Mouse (Mus musculus): Measurements from ENCODE around the gene Rhobtb3. TPM values are rescaled to one million over a fixed set of nuclear protein-coding genes. Genes with fewer than 3 reads are reported as not detected.
"Not testable (repeated sequence)": the region's sequence is repeated elsewhere in the genome, so short reads cannot be mapped to it uniquely, and the experiment has no call there.

Gene Rhobtb3
- polyA plus RNA-seq, 1 experiment from 2014 or later = 27.4 TPM

DNA sequence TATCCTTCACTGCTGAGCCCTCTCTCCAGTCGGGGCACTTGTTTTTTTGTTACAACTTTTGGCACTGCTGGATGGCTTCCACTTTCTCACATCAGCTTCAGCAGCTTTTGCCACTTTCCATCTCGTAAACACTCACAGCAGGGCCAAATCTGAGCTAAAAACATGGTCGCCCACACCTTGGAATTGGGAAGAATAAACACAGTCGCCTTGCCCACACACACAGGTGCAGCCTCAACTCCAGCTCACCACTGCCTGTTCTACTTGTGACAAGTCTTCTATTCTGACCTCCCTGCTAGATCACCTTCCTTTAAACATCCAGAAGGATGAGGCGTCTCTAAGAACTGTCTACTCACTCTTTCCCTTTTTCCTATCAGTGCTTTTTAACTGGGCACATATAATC lies 39.1 kb downstream of the Rhobtb3 start:
- H3K27me3 ChIP-seq (ENCODE audit: insufficient read depth, poor library complexity, severe bottlenecking) = no peaks in the 10 kb centered on the region
- H3K9me3 ChIP-seq = no peaks in the 10 kb centered on the region
- no peak overlapping the region for H3K4me3 ChIP-seq
- peaks cover 15% of the 10 kb centered on the region for H3K4me1 ChIP-seq
- H3K36me3 ChIP-seq = peaks cover 37% of the 10 kb centered on the region
- 73% methylated on average over 5 of the region's 5 CpGs for WGBS
- H3K27ac ChIP-seq = no peak overlapping the region
- DNase-seq (ENCODE audit: low spot score) = no peak

DNA sequence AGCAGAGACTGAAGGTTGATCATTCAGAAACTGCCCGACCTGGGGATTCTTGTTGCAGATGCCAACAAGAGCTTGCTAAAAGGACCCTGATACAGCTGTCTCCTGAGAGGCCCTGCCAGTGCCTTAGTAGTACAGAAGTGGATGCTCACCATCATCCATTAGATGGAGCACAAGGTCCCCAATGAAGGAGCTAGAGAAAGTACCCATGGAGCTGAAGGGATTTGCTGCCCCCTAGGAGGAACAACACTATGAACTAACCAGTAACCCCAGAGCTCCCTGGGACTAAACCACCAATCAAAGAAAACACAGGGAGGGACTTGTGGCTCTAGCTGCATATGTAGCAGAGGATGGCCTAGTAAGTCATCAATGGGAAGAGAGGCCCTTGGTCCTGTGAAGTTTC lies 42.8 kb downstream of the Rhobtb3 start:
- peaks cover 36% of the 10 kb centered on the region for H3K36me3 ChIP-seq

DNA sequence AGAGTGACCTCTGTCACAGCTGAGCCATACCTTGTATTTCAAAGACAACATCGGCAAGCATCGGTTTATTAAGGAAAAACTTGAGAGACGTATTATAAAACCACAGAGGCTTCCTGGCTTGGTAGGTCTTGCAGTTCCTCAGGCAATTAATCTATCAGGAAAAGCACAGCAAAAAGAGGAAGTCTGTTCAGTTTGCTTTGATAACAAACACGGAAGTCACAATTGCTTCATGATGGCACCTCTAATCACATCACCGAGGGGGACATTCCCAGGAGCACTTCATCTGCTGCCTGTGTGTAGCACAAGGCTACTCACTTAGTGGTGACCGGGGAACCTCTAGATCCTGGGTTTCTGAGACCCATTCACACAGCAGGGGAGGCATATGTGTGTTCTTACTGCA lies 50.8 kb downstream of the Rhobtb3 start:
- Histone ChIP-seq H3K4me3 (no peak overlapping the region), H3K27ac (no peak overlapping the region), H3K9me3 (no peaks in the 10 kb centered on the region), H3K27me3 (ENCODE audit: insufficient read depth, poor library complexity, severe bottlenecking) (no peaks in the 10 kb centered on the region), H3K4me1 (no peaks in the 10 kb centered on the region), H3K36me3 (peaks cover 40% of the 10 kb centered on the region)
- DNase-seq (ENCODE audit: low spot score) = no peak
- 75% methylated on average over 6 of the region's 6 CpGs for whole genome bisulfite sequencing

More for the DNA sequence above, 42.8 kb downstream of the Rhobtb3 start:
- H3K4me3 ChIP-seq; H3K27ac ChIP-seq; DNase-seq (ENCODE audit: low spot score); H3K9me3 ChIP-seq; H3K4me1 ChIP-seq; H3K27me3 ChIP-seq (ENCODE audit: insufficient read depth, poor library complexity, severe bottlenecking): not testable (repeated sequence)
- WGBS = 93% methylated on average over 1 of the region's 1 CpGs

DNA sequence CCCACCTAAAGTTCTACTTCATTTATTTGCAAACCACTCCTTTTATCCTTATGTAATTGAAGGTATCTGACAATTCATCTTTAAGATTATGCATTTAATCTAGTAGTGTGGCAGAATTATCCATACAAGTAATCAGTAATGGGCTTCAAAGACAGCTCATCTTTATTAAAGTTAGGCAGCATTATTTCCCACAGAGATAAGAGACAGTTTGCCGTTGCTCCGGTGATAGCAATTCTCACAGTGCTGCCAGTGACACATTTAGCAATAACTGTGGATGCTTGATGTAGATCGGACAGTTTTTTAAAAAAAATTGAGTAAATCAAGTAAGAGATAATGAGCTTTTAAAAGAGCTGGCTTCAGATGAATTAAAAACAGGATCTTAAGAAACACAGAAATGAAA lies 51.4 kb downstream of the Rhobtb3 start:
- H3K4me3 ChIP-seq = no peak overlapping the region
- H3K27me3 ChIP-seq (ENCODE audit: insufficient read depth, poor library complexity, severe bottlenecking) = no peaks in the 10 kb centered on the region
- H3K4me1 ChIP-seq = no peaks in the 10 kb centered on the region
- H3K9me3 ChIP-seq = no peaks in the 10 kb centered on the region
- H3K36me3 ChIP-seq = peaks cover 46% of the 10 kb centered on the region
- no peak for DNase-seq (ENCODE audit: low spot score)
- WGBS = 79% methylated on average over 3 of the region's 3 CpGs
- no peak overlapping the region for H3K27ac ChIP-seq

DNA sequence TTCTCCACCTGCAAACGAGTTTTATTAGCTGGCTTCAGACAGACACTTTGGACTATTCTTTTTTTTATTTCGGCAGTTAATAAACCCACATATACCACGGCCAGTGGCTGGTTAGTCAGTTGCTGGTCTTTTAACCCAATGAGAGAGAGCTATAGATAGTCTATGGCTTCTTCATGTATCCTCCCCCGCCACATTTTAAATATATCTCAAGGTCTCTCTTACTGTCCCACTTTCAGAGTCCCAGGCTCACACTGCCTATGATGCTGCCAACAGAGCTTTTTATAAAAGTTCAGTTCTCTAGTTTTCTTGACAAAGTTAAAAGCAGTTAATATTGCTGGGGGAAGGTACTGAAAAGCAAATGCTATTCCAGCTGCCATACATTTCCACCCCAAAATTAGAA lies 51.9 kb downstream of the Rhobtb3 start:
- 85% methylated on average over 4 of the region's 4 CpGs for WGBS
- DNase-seq (ENCODE audit: low spot score) = no peak
- Histone ChIP-seq H3K27ac (no peak overlapping the region), H3K36me3 (peaks cover 50% of the 10 kb centered on the region), H3K4me3 (no peak overlapping the region), H3K27me3 (ENCODE audit: insufficient read depth, poor library complexity, severe bottlenecking) (no peaks in the 10 kb centered on the region), H3K4me1 (no peaks in the 10 kb centered on the region), H3K9me3 (no peaks in the 10 kb centered on the region)

DNA sequence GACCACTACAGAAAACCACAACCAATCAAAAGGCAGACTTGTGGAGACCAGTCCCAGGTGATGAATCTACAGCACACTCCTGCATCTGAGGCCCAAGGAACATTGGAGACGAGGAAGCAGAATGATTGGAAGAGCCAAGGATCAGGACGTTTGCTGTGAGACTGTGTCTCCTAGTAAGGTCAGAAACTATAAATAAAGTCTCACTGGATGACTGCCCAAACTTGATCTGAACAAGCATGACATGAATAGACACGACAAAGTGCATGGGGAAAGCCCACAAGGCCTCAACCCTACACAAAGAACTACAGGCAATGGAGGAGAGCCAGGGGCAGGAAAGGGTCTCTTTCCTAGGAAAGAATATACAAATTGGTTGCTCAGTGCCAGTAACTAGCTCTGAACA lies 59.9 kb downstream of the Rhobtb3 start:
- no peak for DNase-seq (ENCODE audit: low spot score)
- Histone ChIP-seq H3K9me3 (no peaks in the 10 kb centered on the region), H3K27me3 (ENCODE audit: insufficient read depth, poor library complexity, severe bottlenecking) (no peaks in the 10 kb centered on the region), H3K4me3 (no peak overlapping the region), H3K27ac (no peak overlapping the region), H3K4me1 (no peaks in the 10 kb centered on the region), H3K36me3 (peaks cover 49% of the 10 kb centered on the region)
- 74% methylated on average over 3 of the region's 3 CpGs for WGBS

DNA sequence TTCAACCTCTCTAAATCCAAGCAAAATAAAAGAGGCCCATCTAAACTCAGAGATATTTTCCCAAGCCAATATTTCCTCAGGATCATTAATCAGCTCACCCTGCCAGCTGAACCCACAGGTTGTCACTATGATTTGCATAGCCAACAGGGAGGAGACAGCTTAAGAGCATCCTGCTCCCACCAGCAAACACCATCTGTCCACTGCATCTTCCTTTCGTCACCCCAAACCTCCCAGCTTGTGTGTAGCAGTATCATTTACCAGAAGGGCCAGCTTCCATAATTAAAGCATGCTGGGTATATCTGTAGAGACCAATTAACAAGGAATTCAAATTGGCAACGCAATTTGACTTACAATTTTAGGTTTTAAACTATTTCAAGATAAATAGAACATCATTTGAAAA lies 63.2 kb downstream of the Rhobtb3 start:
- no peak for DNase-seq (ENCODE audit: low spot score)
- WGBS = 89% methylated on average over 2 of the region's 2 CpGs
- H3K4me3 ChIP-seq = no peak overlapping the region
- H3K9me3 ChIP-seq = no peaks in the 10 kb centered on the region
- no peaks in the 10 kb centered on the region for H3K4me1 ChIP-seq
- H3K27ac ChIP-seq = no peak overlapping the region
- H3K27me3 ChIP-seq (ENCODE audit: insufficient read depth, poor library complexity, severe bottlenecking) = no peaks in the 10 kb centered on the region
- H3K36me3 ChIP-seq = peaks cover 49% of the 10 kb centered on the region

DNA sequence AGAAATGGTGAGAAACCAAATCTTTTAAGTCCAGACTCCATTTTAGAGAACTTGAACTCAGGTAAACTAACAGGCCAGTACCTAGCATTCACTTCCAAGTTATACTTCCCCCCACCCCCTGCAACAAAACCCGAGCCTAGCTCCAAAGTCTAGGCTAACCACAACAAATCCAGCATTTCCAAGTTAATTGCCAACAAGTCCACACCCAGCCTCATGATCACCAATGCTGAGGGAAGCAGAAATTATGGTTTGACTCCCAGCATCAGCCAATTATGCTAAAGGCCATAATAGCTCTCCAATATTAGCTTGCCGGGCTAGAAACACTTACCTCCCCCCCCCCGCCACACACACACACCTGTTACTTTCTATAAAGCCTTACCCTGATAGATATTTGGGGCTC lies 64.0 kb downstream of the Rhobtb3 start:
- peaks cover 46% of the 10 kb centered on the region for H3K36me3 ChIP-seq
- H3K9me3 ChIP-seq = no peaks in the 10 kb centered on the region
- peaks cover 3% of the 10 kb centered on the region for H3K4me1 ChIP-seq
- no peak overlapping the region for H3K27ac ChIP-seq
- 82% methylated on average over 3 of the region's 3 CpGs for WGBS
- H3K27me3 ChIP-seq (ENCODE audit: insufficient read depth, poor library complexity, severe bottlenecking) = no peaks in the 10 kb centered on the region
- no peak overlapping the region for H3K4me3 ChIP-seq
- no peak for DNase-seq (ENCODE audit: low spot score)

DNA sequence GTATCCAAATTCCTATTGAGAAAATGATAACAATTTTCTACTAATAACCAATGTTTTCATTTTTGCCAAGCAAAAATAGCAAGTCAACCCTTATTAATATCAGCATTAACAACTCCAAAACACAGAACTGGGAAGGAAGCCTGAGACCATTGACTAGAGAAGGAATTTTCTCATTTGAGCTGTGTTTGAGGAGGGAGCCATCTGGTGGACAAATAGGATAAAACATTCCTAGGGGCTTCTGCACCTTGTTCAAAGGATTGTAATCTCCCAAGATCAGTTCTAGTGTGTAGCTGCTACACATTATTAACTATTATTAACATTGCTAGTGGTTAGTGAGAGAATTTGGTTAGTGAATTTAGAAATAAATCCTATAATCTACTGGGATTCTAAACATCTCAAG lies 65.8 kb downstream of the Rhobtb3 start:
- Histone ChIP-seq H3K4me1 (peaks cover 4% of the 10 kb centered on the region), H3K9me3 (no peaks in the 10 kb centered on the region), H3K27me3 (ENCODE audit: insufficient read depth, poor library complexity, severe bottlenecking) (no peaks in the 10 kb centered on the region), H3K36me3 (peaks cover 46% of the 10 kb centered on the region), H3K4me3 (no peak overlapping the region), H3K27ac (no peak overlapping the region)
- no peak for DNase-seq (ENCODE audit: low spot score)

DNA sequence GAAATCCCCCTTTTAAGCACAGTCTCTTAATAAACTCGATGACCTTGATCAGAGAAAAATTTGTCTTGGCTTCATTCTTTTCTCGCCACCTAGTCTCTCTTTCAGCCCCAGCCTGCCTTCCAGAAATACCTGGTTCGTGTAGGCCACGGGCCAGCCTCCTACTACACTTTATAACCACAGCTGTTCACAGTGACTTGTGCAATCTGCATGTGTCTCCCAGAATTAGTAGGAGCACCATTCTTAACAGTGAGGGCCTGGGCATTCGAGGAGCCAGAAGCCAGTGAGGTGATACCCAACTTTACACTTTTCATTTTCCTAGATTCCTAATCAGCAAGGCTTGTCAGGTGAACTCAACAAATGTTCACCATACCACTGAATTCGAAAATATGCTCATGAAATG lies 67.1 kb downstream of the Rhobtb3 start:
- DNase-seq (ENCODE audit: low spot score) = no peak
- Histone ChIP-seq H3K27me3 (ENCODE audit: insufficient read depth, poor library complexity, severe bottlenecking) (no peaks in the 10 kb centered on the region), H3K27ac (no peak overlapping the region), H3K36me3 (peaks cover 49% of the 10 kb centered on the region), H3K9me3 (no peaks in the 10 kb centered on the region), H3K4me3 (no peak overlapping the region), H3K4me1 (peaks cover 4% of the 10 kb centered on the region)
- WGBS = 83% methylated on average over 6 of the region's 6 CpGs

DNA sequence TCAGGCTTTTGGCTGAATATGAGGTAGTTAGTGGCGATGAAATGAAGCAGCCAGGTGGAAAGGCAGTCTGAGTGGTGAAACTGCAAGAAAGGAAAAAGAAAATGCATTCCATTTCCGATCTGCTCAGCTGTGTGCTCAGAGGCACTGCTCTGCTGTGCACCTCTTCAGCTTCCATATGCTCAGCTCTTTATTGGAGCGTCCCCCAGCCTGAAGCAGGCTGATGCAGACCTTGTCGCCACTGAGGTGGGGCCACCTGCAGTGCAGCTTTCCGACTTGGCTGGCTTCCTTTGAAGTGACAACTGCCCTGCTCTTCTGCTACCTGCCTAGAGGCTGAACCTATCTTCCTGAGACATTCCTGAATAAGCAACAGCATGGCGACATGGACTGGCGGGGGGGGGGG lies 67.5 kb downstream of the Rhobtb3 start:
- not testable (repeated sequence) for H3K27ac ChIP-seq; H3K4me1 ChIP-seq; H3K4me3 ChIP-seq; H3K9me3 ChIP-seq; H3K27me3 ChIP-seq (ENCODE audit: insufficient read depth, poor library complexity, severe bottlenecking); DNase-seq (ENCODE audit: low spot score)
- 76% methylated on average over 7 of the region's 7 CpGs for WGBS
- H3K36me3 ChIP-seq = peaks cover 53% of the 10 kb centered on the region

DNA sequence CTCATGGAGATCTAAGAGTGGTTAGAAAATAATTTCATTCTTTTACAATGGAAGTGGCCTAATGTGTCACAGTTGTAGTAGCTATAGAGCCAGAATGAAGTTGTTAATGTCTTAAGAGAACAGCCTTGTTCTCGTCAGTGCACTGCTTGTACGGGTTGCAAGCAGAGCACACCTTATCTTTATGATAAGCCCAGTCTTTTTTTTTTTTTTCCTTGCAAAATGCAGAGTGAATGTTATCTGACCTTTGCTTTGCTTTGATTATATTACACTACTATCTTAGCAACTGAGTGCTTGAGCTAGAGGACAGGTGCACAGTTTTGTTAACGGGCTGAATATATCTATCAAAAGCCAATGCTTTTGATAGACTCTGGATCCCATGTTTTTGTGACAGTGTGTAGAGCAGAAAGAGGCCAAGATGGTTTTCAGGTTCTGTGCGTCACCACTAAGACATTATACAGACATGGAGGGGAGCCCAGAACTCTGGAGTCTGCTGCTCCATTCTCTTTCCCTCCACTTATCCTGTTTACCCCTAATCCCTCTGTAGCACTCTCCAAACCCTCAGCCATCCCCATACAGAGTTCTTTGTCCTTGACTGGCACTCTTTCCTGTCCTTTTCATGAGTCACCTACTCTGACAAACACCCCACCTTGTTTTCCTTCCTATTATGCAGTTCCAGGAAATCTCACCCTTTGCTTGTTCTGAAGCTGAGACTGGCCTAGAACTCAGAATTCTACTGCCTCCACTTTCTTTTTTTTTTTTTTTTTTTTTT lies 68.9 kb downstream of the Rhobtb3 start:
- H3K4me1 ChIP-seq = peaks cover 4% of the 10 kb centered on the region
- no peak overlapping the region for H3K4me3 ChIP-seq
- 41% methylated on average over 4 of the region's 4 CpGs for WGBS
- no peak overlapping the region for H3K27ac ChIP-seq
- peaks cover 58% of the 10 kb centered on the region for H3K36me3 ChIP-seq
- no peak for DNase-seq (ENCODE audit: low spot score)
- H3K9me3 ChIP-seq = no peaks in the 10 kb centered on the region
- H3K27me3 ChIP-seq (ENCODE audit: insufficient read depth, poor library complexity, severe bottlenecking) = no peaks in the 10 kb centered on the region

DNA sequence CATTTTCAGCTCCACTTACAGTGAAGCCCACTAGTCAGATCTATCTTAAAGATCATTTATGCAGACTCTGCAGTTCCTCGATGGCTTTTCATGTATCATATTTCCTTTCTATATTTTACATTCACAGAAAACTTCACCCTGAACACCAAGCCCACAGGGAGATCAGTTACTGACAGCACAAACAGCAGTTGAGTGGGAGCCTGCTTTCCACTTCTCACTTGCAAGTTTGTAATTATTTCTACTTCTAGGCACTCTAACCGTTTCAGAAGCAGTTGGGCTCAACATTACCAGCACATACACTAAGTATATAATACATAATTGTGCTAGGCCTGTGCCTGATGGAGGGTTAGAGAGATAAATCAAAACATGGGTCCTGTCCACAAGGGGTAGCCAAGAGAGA lies 75.8 kb downstream of the Rhobtb3 start:
- Histone ChIP-seq H3K4me1 (no peaks in the 10 kb centered on the region), H3K27me3 (ENCODE audit: insufficient read depth, poor library complexity, severe bottlenecking) (no peaks in the 10 kb centered on the region), H3K9me3 (no peaks in the 10 kb centered on the region), H3K36me3 (peaks cover 33% of the 10 kb centered on the region; the same call in 1 of the 2 replicates), H3K27ac (no peak overlapping the region), H3K4me3 (no peak overlapping the region)
- 89% methylated on average over 2 of the region's 2 CpGs for WGBS
- no peak for DNase-seq (ENCODE audit: low spot score)
